ENCODE assay signal across 8 mouse cellular contexts in genomic region chr12:81533029-81533419, GRCm38 (mm10). TPM values are rescaled to one million over a fixed set of nuclear protein-coding genes. Genes with fewer than 3 reads are reported as not detected.
DNase-seq lines count a peak whose midpoint lies in the region; ATAC-seq and TF ChIP-seq lines count a peak whose summit lies in the region.

No protein-coding gene starts in this region.

- H3K4me2 ChIP-seq in heart, embryonic 13.5 days, result peak overlapping the region; percentile 80
- peak overlapping the region; percentile 75; the same call in 1 of the 2 replicates for H3K4me2 ChIP-seq in CH12.LX (ENCODE audit: insufficient read depth, low read depth, poor library complexity, severe bottlenecking)
- peak overlapping the region; percentile 65 for H3K4me2 ChIP-seq in forebrain, embryonic 16.5 days (ENCODE audit: low read length)
- H3K4me2 ChIP-seq in liver, embryonic 16.5 days (ENCODE audit: low read depth, low read length), result peak overlapping the region; percentile 64

- no peaks in the 10 kb centered on the region for H3K36me3 ChIP-seq in heart, embryonic 13.5 days
- H3K36me3 ChIP-seq in CH12.LX (replicated peaks in 1 of 2; ENCODE audit: control insufficient read depth in 1 of 2, insufficient read depth in 1 of 2, low read length in 1 of 2), result peaks cover 0 to 5% of the 10 kb centered on the region in 2 experiments
- no peaks in the 10 kb centered on the region for H3K36me3 ChIP-seq in forebrain, embryonic 16.5 days (ENCODE audit: control insufficient read depth, insufficient read depth)
- no peaks in the 10 kb centered on the region for H3K36me3 ChIP-seq in liver, embryonic 16.5 days (ENCODE audit: control insufficient read depth, insufficient read depth)

- TF ChIP-seq EP300 in CH12.LX (IDR thresholded peaks at IDR 0.05; ENCODE audit: low read length), result no peak

- TF ChIP-seq POLR2A in CH12.LX (IDR thresholded peaks at IDR 0.05; ENCODE audit: low read depth, low read length), result no peak

- in situ Hi-C loops in CH12.LX (cut with MboI; ENCODE audit: low pct_ligation_motif_present, low pct_unique_long_range_greater_than_20kb, low sequenced_read_pairs), result no loop called here

- H3K4me1 ChIP-seq in heart, embryonic 13.5 days, result peaks cover 15% of the 10 kb centered on the region
- H3K4me1 ChIP-seq in CH12.LX (ENCODE audit: control insufficient read depth in 1 of 2, insufficient read depth in 2 of 2), result peaks cover 2 to 18% of the 10 kb centered on the region in 2 experiments; a peak in 3 of 4 replicates
- peaks cover 10% of the 10 kb centered on the region for H3K4me1 ChIP-seq in forebrain, embryonic 16.5 days (replicated peaks; ENCODE audit: control insufficient read depth, insufficient read depth, low read length)
- H3K4me1 ChIP-seq in liver, embryonic 16.5 days (ENCODE audit: control insufficient read depth, low read depth, low read length), result peaks cover 2% of the 10 kb centered on the region; the same call in 1 of the 2 replicates

- no peak for TF ChIP-seq RAD21 in CH12.LX (IDR thresholded peaks at IDR 0.05; ENCODE audit: low read depth, low read length)

- H3K27me3 ChIP-seq in heart, embryonic 13.5 days (replicated peaks), result no peaks in the 10 kb centered on the region
- H3K27me3 ChIP-seq in CH12.LX (replicated peaks), result no peaks in the 10 kb centered on the region
- H3K27me3 ChIP-seq in forebrain, embryonic 16.5 days (replicated peaks; ENCODE audit: control insufficient read depth, insufficient read depth, low read length), result no peaks in the 10 kb centered on the region
- no peaks in the 10 kb centered on the region for H3K27me3 ChIP-seq in liver, embryonic 16.5 days (ENCODE audit: control insufficient read depth, insufficient read depth, low read depth, low read length)

- dilution Hi-C loops in CH12.LX (cut with MboI; ENCODE audit: extremely low pct_ligation_motif_present, extremely low pct_unique_long_range_greater_than_20kb, low sequenced_read_pairs), result no loop called here

- H3K9me3 ChIP-seq in heart, embryonic 13.5 days, result no peaks in the 10 kb centered on the region
- no peaks in the 10 kb centered on the region for H3K9me3 ChIP-seq in CH12.LX (replicated peaks; ENCODE audit: low read length)
- H3K9me3 ChIP-seq in forebrain, embryonic 16.5 days (ENCODE audit: control insufficient read depth, low read length), result no peaks in the 10 kb centered on the region
- no peaks in the 10 kb centered on the region for H3K9me3 ChIP-seq in liver, embryonic 16.5 days (replicated peaks; ENCODE audit: control insufficient read depth, low read length)

- no peak for DNase-seq in heart, postnatal 4 days
- peak; percentile 10 for DNase-seq in CH12.LX (ENCODE audit: extremely low read depth)
- DNase-seq in adrenal gland, postnatal 10 days, result no peak
- DNase-seq in kidney, postnatal 10 days, result no peak

- peak overlapping the region; percentile 70 for H3K27ac ChIP-seq in heart, embryonic 13.5 days (replicated peaks)
- H3K27ac ChIP-seq in CH12.LX (ENCODE audit: insufficient read depth, low read depth), result no peak overlapping the region
- peak overlapping the region; percentile 64 for H3K27ac ChIP-seq in forebrain, embryonic 16.5 days (ENCODE audit: low read length)
- H3K27ac ChIP-seq in liver, embryonic 16.5 days (ENCODE audit: low read length), result no peak overlapping the region

- ATAC-seq in heart, embryonic 13.5 days (ENCODE audit: extremely low read depth, insufficient number of reproducible peaks, low FRiP score, low TSS enrichment), result no peak
- peak; percentile 53 for ATAC-seq in forebrain, embryonic 16.5 days
- no peak for ATAC-seq in liver, embryonic 16.5 days (ENCODE audit: low read depth)
- ATAC-seq in monocyte, adult 5-6 weeks (replicated peaks; ENCODE audit: insufficient number of reproducible peaks, low FRiP score, low TSS enrichment, poor library complexity, severe bottlenecking), result no peak

- 36% methylated on average over 4 of the region's 4 CpGs for WGBS in heart, embryonic 13.5 days
- WGBS in forebrain, embryonic 16.5 days, result 26% methylated on average over 4 of the region's 4 CpGs
- 31% methylated on average over 4 of the region's 4 CpGs for WGBS in liver, embryonic 16.5 days (ENCODE audit: insufficient replicate concordance)

- H3K9ac ChIP-seq in heart, embryonic 13.5 days, result peak overlapping the region; percentile 88
- H3K9ac ChIP-seq in CH12.LX (ENCODE audit: insufficient read depth, low read depth), result peak overlapping the region; percentile 87
- peak overlapping the region; percentile 82 for H3K9ac ChIP-seq in forebrain, embryonic 16.5 days (replicated peaks; ENCODE audit: low read depth, low read length)
- peak overlapping the region; percentile 79 for H3K9ac ChIP-seq in liver, embryonic 16.5 days (ENCODE audit: low read depth, low read length)

- peak overlapping the region; percentile 79 for H3K4me3 ChIP-seq in heart, embryonic 13.5 days
- H3K4me3 ChIP-seq in CH12.LX (replicated peaks in 1 of 3; ENCODE audit: low read depth in 2 of 3, low read length in 2 of 3, poor library complexity in 1 of 3), result peak overlapping the region; percentile 65 to 86 (median 85)
- H3K4me3 ChIP-seq in forebrain, embryonic 16.5 days (replicated peaks; ENCODE audit: low read length), result peak overlapping the region; percentile 69
- peak overlapping the region; percentile 81 for H3K4me3 ChIP-seq in liver, embryonic 16.5 days (ENCODE audit: low read depth, low read length)

- H3K79me2 ChIP-seq in CH12.LX (replicated peaks; ENCODE audit: control insufficient read depth, extremely low read depth, insufficient read depth, poor library complexity, severe bottlenecking), result peaks cover 21% of the 10 kb centered on the region

- no peak for TF ChIP-seq CTCF in CH12.LX (conservative IDR thresholded peaks at IDR 0.05 in 1 of 2, IDR thresholded peaks at IDR 0.05 in 1 of 2; ENCODE audit: low read depth in 2 of 2, low read length in 2 of 2)

TF ChIP-seq in CH12.LX, 34 proteins besides CTCF, POLR2A, EP300 and RAD21:
- TF ChIP-seq POLR2AphosphoS2 (IDR thresholded peaks at IDR 0.05; ENCODE audit: low read depth, low read length) (0 out of 2 replicates have a peak, but pooled peaks have one; percentile 20), CHD1 (IDR thresholded peaks at IDR 0.05; ENCODE audit: low read depth, low read length) (no peak)

RNA-seq across cellular contexts. Expression of gene Synj2bp, which starts 0.3 kb away (rescaled TPM):
- 29.1 and 31.8 TPM in 2 replicates for polyA plus RNA-seq in heart, embryonic 13.5 days (2015; fragmentation: Nextera tagmentation; extraction: Ambion mirVana)
- 10 to 100 TPM; 37.5 to 37.6 TPM for total RNA-seq in heart, postnatal 4 days (2021)
- total RNA-seq in CH12.LX (2012; rRNA removed), result 20.2 and 21.3 TPM in 2 replicates
- 43.1 and 49.5 TPM in 2 replicates for total RNA-seq in CH12.LX (2014; rRNA removed)
- 30.9 and 33.3 TPM in 2 replicates for polyA plus RNA-seq in CH12.LX (2012; ENCODE audit: insufficient read length, low read depth)
- polyA plus RNA-seq in forebrain, embryonic 16.5 days (2015; fragmentation: Nextera tagmentation; extraction: Ambion mirVana), result 29.3 and 42.6 TPM in 2 replicates
- 12.7 and 14.2 TPM in 2 replicates for polyA plus RNA-seq in liver, embryonic 16.5 days (2015; fragmentation: Nextera tagmentation; extraction: Ambion mirVana)
- total RNA-seq in monocyte, adult 5-6 weeks (2017), result 42.6 to 62.2 TPM (median 46.7 TPM) in 3 replicates
- 10 to 100 TPM; 32.7 to 33.4 TPM for total RNA-seq in adrenal gland, postnatal 10 days (2021)

RNA-seq across cellular contexts. Expression of gene Gm20498, which starts 0.3 kb away (rescaled TPM):
- polyA plus RNA-seq in heart, embryonic 13.5 days (2015; fragmentation: Nextera tagmentation; extraction: Ambion mirVana), result 20.9 and 25.3 TPM in 2 replicates
- total RNA-seq in heart, postnatal 4 days (2021), result 10 to 100 TPM; 31.8 to 34.8 TPM
- total RNA-seq in CH12.LX (2012; rRNA removed) (52.2 and 54.8 TPM in 2 replicates), CH12.LX (2014; rRNA removed) (24.6 and 25.7 TPM in 2 replicates)
- polyA plus RNA-seq in CH12.LX (2012; ENCODE audit: insufficient read length, low read depth), result 30.9 and 32.6 TPM in 2 replicates
- 27.5 and 30.4 TPM in 2 replicates for polyA plus RNA-seq in forebrain, embryonic 16.5 days (2015; fragmentation: Nextera tagmentation; extraction: Ambion mirVana)
- polyA plus RNA-seq in liver, embryonic 16.5 days (2015; fragmentation: Nextera tagmentation; extraction: Ambion mirVana), result 10.3 and 10.6 TPM in 2 replicates
- 3.4 to 61.0 TPM (median 34.3 TPM) in 3 replicates for total RNA-seq in monocyte, adult 5-6 weeks (2017)
- total RNA-seq in adrenal gland, postnatal 10 days (2021), result 10 to 100 TPM; 33.6 to 36.8 TPM

RNA-seq across cellular contexts. Expression of gene Adam21, which starts 35.2 kb away (rescaled TPM):
- polyA plus RNA-seq in heart, embryonic 13.5 days (2015; fragmentation: Nextera tagmentation; extraction: Ambion mirVana), result 0.11 and 0.19 TPM in 2 replicates
- under 1 TPM in 1 of 2 experiments, not detected in 1; 0.14 TPM for total RNA-seq in heart, postnatal 4 days (2021)
- total RNA-seq in CH12.LX (2012; rRNA removed) (0.13 TPM in 1 of 2 replicates, not detected in the other), CH12.LX (2014; rRNA removed) (not detected in 2 replicates)
- 0.07 TPM in 1 of 2 replicates, not detected in the other for polyA plus RNA-seq in CH12.LX (2012; ENCODE audit: insufficient read length, low read depth)
- 0.51 and 0.75 TPM in 2 replicates for polyA plus RNA-seq in forebrain, embryonic 16.5 days (2015; fragmentation: Nextera tagmentation; extraction: Ambion mirVana)
- polyA plus RNA-seq in liver, embryonic 16.5 days (2015; fragmentation: Nextera tagmentation; extraction: Ambion mirVana), result not detected in 2 replicates
- total RNA-seq in monocyte, adult 5-6 weeks (2017), result 0.85 TPM in 1 of 3 replicates, not detected in the others
- not detected for total RNA-seq in adrenal gland, postnatal 10 days (2021)

RNA-seq across cellular contexts. Expression of gene Cox16, which starts 48.1 kb away (rescaled TPM):
- 91.8 and 99.8 TPM in 2 replicates for polyA plus RNA-seq in heart, embryonic 13.5 days (2015; fragmentation: Nextera tagmentation; extraction: Ambion mirVana)
- 10 to 100 TPM; 61.2 to 66.8 TPM for total RNA-seq in heart, postnatal 4 days (2021)
- 120 and 124 TPM in 2 replicates for total RNA-seq in CH12.LX (2012; rRNA removed)
- 315 and 321 TPM in 2 replicates for total RNA-seq in CH12.LX (2014; rRNA removed)
- 101 and 118 TPM in 2 replicates for polyA plus RNA-seq in CH12.LX (2012; ENCODE audit: insufficient read length, low read depth)
- polyA plus RNA-seq in forebrain, embryonic 16.5 days (2015; fragmentation: Nextera tagmentation; extraction: Ambion mirVana), result 102 and 103 TPM in 2 replicates
- 59.0 and 65.5 TPM in 2 replicates for polyA plus RNA-seq in liver, embryonic 16.5 days (2015; fragmentation: Nextera tagmentation; extraction: Ambion mirVana)
- total RNA-seq in monocyte, adult 5-6 weeks (2017), result 113 to 151 TPM (median 115 TPM) in 3 replicates
- total RNA-seq in adrenal gland, postnatal 10 days (2021), result 100 to 1,000 TPM; 101 to 111 TPM

Comparison
In these comparisons a context has a peak if more than half of its experiments do, and no peak if none do; other contexts are left out.
1. H3K27ac ChIP-seq: peak in heart, embryonic 13.5 days (single experiment) and forebrain, embryonic 16.5 days (single experiment); none in CH12.LX (single experiment) and liver, embryonic 16.5 days (single experiment).
2. Peak in every context shown above with its lines, with median percentiles within 50 percentile points of each other: H3K4me2 ChIP-seq, H3K4me3 ChIP-seq and H3K9ac ChIP-seq.